Comparison of ENCODE assay signal across 14 mouse cellular contexts in the genomic region with DNA sequence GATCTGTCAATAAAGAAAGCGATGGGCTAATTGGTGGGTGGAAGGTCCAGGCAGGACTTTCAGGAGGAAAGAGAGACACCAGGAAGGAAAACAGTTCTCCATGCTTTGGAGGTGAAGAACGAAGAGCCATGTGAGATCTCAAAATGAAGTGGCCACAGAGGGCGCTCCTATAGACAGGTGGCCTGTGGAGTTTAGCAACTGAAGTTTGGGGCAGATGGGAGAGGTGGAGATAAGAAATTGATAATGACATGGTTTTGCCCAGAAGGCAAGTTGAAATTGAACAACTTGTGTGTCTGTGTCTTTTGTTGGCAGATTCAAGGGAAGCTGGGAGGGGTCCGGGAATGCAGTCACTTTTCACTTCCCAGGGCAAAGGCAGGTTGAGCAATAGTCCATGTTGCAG.
"Had no signal": no experiment of that assay in that cellular context is flagged by ENCODE, and none has a peak within 500 bp of the region (broad histone marks: within the 10 kb centered on the region; RNA-seq: fewer than 3 reads in every experiment).

No protein-coding gene starts in this region.

- H3K9ac ChIP-seq: limb, embryonic 13.5 days; midbrain, embryonic 15.5 days; neural tube, embryonic 13.5 days had no signal

- H3K4me3 ChIP-seq: layer of hippocampus, adult 2 months; limb, embryonic 13.5 days; midbrain, embryonic 15.5 days; neural tube, embryonic 13.5 days had no signal

- H3K9me3 ChIP-seq: limb, embryonic 13.5 days; midbrain, embryonic 15.5 days; neural tube, embryonic 13.5 days had no signal

- ATAC-seq: midbrain, embryonic 15.5 days had no signal

- H3K27ac ChIP-seq: layer of hippocampus, adult 2 months; limb, embryonic 13.5 days; midbrain, embryonic 15.5 days; neural tube, embryonic 13.5 days; stomach, postnatal 0 days had no signal

- H3K36me3 ChIP-seq: limb, embryonic 13.5 days; midbrain, embryonic 15.5 days; neural tube, embryonic 13.5 days had no signal

- H3K27me3 ChIP-seq: limb, embryonic 13.5 days; midbrain, embryonic 15.5 days; neural tube, embryonic 13.5 days had no signal

- H3K4me1 ChIP-seq: limb, embryonic 13.5 days; midbrain, embryonic 15.5 days; neural tube, embryonic 13.5 days had no signal

- H3K4me2 ChIP-seq: limb, embryonic 13.5 days; midbrain, embryonic 11.5 days; midbrain, embryonic 15.5 days; neural tube, embryonic 13.5 days had no signal

- DNase-seq: kidney, adult 11 months; kidney, postnatal 10 days; kidney, postnatal 4 days; left cerebral cortex, postnatal 4 days; lung, adult 18-20 months; lung, postnatal 36 days; right cerebral cortex, adult 18-20 months; thymus, postnatal 14 days had no signal
